Mouse (Mus musculus) cerebellum, adult 2 months (tissue): ENCODE data around the gene Sin3a. TPM values are rescaled to one million over a fixed set of nuclear protein-coding genes. Genes with fewer than 3 reads are reported as not detected.

ENCODE experiments used
- DNase-seq, 2 experiments: peaks; one replicate each; pipeline ENCODE4 v3.0.0; 2021
- H3K27ac ChIP-seq: fragments of 200-500 bp; 2 replicates; pipeline ENCODE4 v1.5.1; 2012; ENCODE audit warnings: low read length, control low read depth, inconsistent platforms; ENCODE audit not compliant: insufficient read depth
- H3K27me3 ChIP-seq: fragments of 200-500 bp; 2 replicates; pipeline ENCODE4 v1.6.1; 2012; ENCODE audit warnings: inconsistent platforms, mild to moderate bottlenecking, low read length, moderate library complexity; ENCODE audit not compliant: control insufficient read depth, insufficient read depth
- H3K4me1 ChIP-seq: fragments of 200-500 bp; 2 replicates; pipeline ENCODE4 v1.6.1; 2011; ENCODE audit warnings: low read length; ENCODE audit not compliant: control insufficient read depth, insufficient read depth
- H3K4me3 ChIP-seq: fragments of 200-500 bp; replicated peaks from 2 replicates; pipeline ENCODE3; 2011; ENCODE audit warnings: mild to moderate bottlenecking, low read depth, low read length, control low read depth; ENCODE audit not compliant: insufficient read depth
- CTCF ChIP-seq: fragments of 200-500 bp; IDR thresholded peaks from 2 replicates; pipeline ENCODE4 v1.5.1; 2011; ENCODE audit warnings: low read depth, mild to moderate bottlenecking, control low read depth, low read length, moderate library complexity, borderline replicate concordance; ENCODE audit not compliant: insufficient read depth
- POLR2A ChIP-seq: fragments of 200-500 bp; IDR thresholded peaks from 2 replicates; pipeline ENCODE4 v1.6.1; 2011; ENCODE audit warnings: low read length, control low read depth, borderline replicate concordance; ENCODE audit not compliant: insufficient read depth
- WGBS: fragments of 180-500 bp; shearing (Covaris S2); methylation state at CpG from one replicate; pipeline ENCODE4 v1.1.7; 2018; 5-methylcytosine and 5-hydroxymethylcytosine counted together
- polyA plus RNA-seq: library from polyadenylated mRNA; depleted of rRNA; stranded (reverse); fragments of >200 nt; gene quantifications from 2 replicates; pipeline ENCODE4 v1.2.3, GENCODE M21; 2012

Gene Sin3a
- polyA plus RNA-seq, 1 experiment = 23.8 TPM

- WGBS = under 1% methylated on average over 40 of the region's 40 CpGs
These were observed 717 bp downstream of the Sin3a start for GRCm38 (mm10) chr9:57072526-57072988.

GRCm38 (mm10) chr9:57072989-57073789 is 1.3 kb downstream of the Sin3a start:
- DNase-seq = peak; percentile 93 to 99
- TF ChIP-seq CTCF (peak; percentile 5; the same call in 1 of the 2 replicates), POLR2A (0 out of 2 replicates have a peak, but pooled peaks have one; percentile 27)
- peak overlapping the region; percentile 68 for H3K27ac ChIP-seq
- no peaks in the 10 kb centered on the region for H3K27me3 ChIP-seq
- under 1% methylated on average over 54 of the region's 54 CpGs for WGBS
- peak overlapping the region; percentile 97 for H3K4me3 ChIP-seq
- H3K4me1 ChIP-seq = peaks cover 3% of the 10 kb centered on the region; the same call in 1 of the 2 replicates

More at GRCm38 (mm10) chr9:57072526-57072988, 717 bp downstream of the Sin3a start:
- Histone ChIP-seq H3K27me3 (no peaks in the 10 kb centered on the region), H3K27ac (peak overlapping the region; percentile 68; the same call in 1 of the 2 replicates), H3K4me3 (peak overlapping the region; percentile 97), H3K4me1 (peaks cover 3% of the 10 kb centered on the region; the same call in 1 of the 2 replicates)
- no peak for DNase-seq
- no peak for TF ChIP-seq POLR2A
- no peak for TF ChIP-seq CTCF

- Histone ChIP-seq H3K4me1 (peaks cover 3% of the 10 kb centered on the region; the same call in 1 of the 2 replicates), H3K27me3 (no peaks in the 10 kb centered on the region), H3K4me3 (peak overlapping the region; percentile 75), H3K27ac (peak overlapping the region; percentile 12; the same call in 1 of the 2 replicates)
- TF ChIP-seq POLR2A (no peak), CTCF (no peak)
- WGBS = under 1% methylated on average over 15 of the region's 15 CpGs
- DNase-seq = no peak
These were observed 1.9 kb downstream of the Sin3a start for GRCm38 (mm10) chr9:57073790-57074094.

- TF ChIP-seq CTCF = no peak
- no peak for TF ChIP-seq POLR2A
- Histone ChIP-seq H3K4me1 (peaks cover 3% of the 10 kb centered on the region; the same call in 1 of the 2 replicates), H3K27ac (peak overlapping the region; percentile 12; the same call in 1 of the 2 replicates), H3K4me3 (peak overlapping the region; percentile 75), H3K27me3 (no peaks in the 10 kb centered on the region)
- 3% methylated on average over 21 of the region's 21 CpGs for WGBS
- DNase-seq = peak; percentile 36 to 48
These were observed 2.5 kb downstream of the Sin3a start for GRCm38 (mm10) chr9:57074171-57074821.

GRCm38 (mm10) chr9:57074822-57075603 is 3.2 kb downstream of the Sin3a start:
- TF ChIP-seq CTCF (no peak), POLR2A (no peak)
- DNase-seq = peak; percentile 76 to 82
- peak overlapping the region; percentile 49; the same call in 1 of the 2 replicates for H3K27ac ChIP-seq
- H3K4me1 ChIP-seq = peaks cover 3% of the 10 kb centered on the region; the same call in 1 of the 2 replicates
- H3K4me3 ChIP-seq = peak overlapping the region; percentile 66
- WGBS = 2% methylated on average over 17 of the region's 17 CpGs
- H3K27me3 ChIP-seq = no peaks in the 10 kb centered on the region

GRCm38 (mm10) chr9:57075681-57076381 is 4.0 kb downstream of the Sin3a start:
- TF ChIP-seq CTCF (no peak), POLR2A (peak; percentile 66; the same call in 1 of the 2 replicates)
- H3K4me3 ChIP-seq = peak overlapping the region; percentile 81
- peak; percentile 98 to 99 for DNase-seq
- H3K27ac ChIP-seq = peak overlapping the region; percentile 49; the same call in 1 of the 2 replicates
- under 1% methylated on average over 43 of the region's 43 CpGs for WGBS
- H3K27me3 ChIP-seq = no peaks in the 10 kb centered on the region
- H3K4me1 ChIP-seq = peaks cover 3% of the 10 kb centered on the region; the same call in 1 of the 2 replicates
